Mouse (Mus musculus) layer of hippocampus, postnatal 36 days (tissue): ENCODE data around the gene Zfyve28. TPM values are rescaled to one million over a fixed set of nuclear protein-coding genes. Genes with fewer than 3 reads are reported as not detected.

Experiments
- DNase-seq, 2 experiments: peaks; one replicate each; pipeline ENCODE4 v3.0.0; 2022
- total RNA-seq, 2 experiments: library from RNA; stranded (reverse); gene quantifications; 2 replicates each; pipeline ENCODE4 v1.2.3; 2021

Gene Zfyve28
- total RNA-seq, 2 experiments from 2014 or later, result 32.0 to 33.1 TPM

- DNase-seq, result no peak
Measured at GRCm38 (mm10) chr5:34249132-34249531, 39.1 kb downstream of the Zfyve28 start.

GRCm38 (mm10) chr5:34246443-34246842, 41.8 kb downstream of the Zfyve28 start:
- DNase-seq, result no peak

- DNase-seq, result no peak
Measured at GRCm38 (mm10) chr5:34243062-34243461, 45.2 kb downstream of the Zfyve28 start.

GRCm38 (mm10) chr5:34242224-34242963, 45.9 kb downstream of the Zfyve28 start:
- DNase-seq, result peak; percentile 61 to 62

- no peak for DNase-seq
Measured at GRCm38 (mm10) chr5:34238444-34238843, 49.8 kb downstream of the Zfyve28 start.

- DNase-seq, result no peak
Measured at GRCm38 (mm10) chr5:34235898-34236420, 52.3 kb downstream of the Zfyve28 start.

- DNase-seq, result no peak
Measured at GRCm38 (mm10) chr5:34235056-34235455, 53.2 kb downstream of the Zfyve28 start.

- DNase-seq, result no peak
Measured at GRCm38 (mm10) chr5:34233221-34233515, 55.1 kb downstream of the Zfyve28 start.

GRCm38 (mm10) chr5:34232481-34233220, 55.6 kb downstream of the Zfyve28 start:
- no peak for DNase-seq

- DNase-seq, result no peak
Measured at GRCm38 (mm10) chr5:34231901-34232300, 56.3 kb downstream of the Zfyve28 start.

GRCm38 (mm10) chr5:34230599-34231485, 57.4 kb downstream of the Zfyve28 start:
- no peak for DNase-seq

- no peak for DNase-seq
Measured at GRCm38 (mm10) chr5:34229503-34229902, 58.7 kb downstream of the Zfyve28 start.

- no peak for DNase-seq
Measured at GRCm38 (mm10) chr5:34225516-34225915, 62.7 kb downstream of the Zfyve28 start.

- DNase-seq, result no peak
Measured at GRCm38 (mm10) chr5:34224515-34224914, 63.7 kb downstream of the Zfyve28 start.

- no peak for DNase-seq
Measured at GRCm38 (mm10) chr5:34220001-34220400, 68.2 kb downstream of the Zfyve28 start.

GRCm38 (mm10) chr5:34218672-34219071, 69.6 kb downstream of the Zfyve28 start:
- DNase-seq, result no peak

GRCm38 (mm10) chr5:34217756-34218155, 70.5 kb downstream of the Zfyve28 start:
- DNase-seq, result no peak

GRCm38 (mm10) chr5:34216025-34216424, 72.2 kb downstream of the Zfyve28 start:
- no peak for DNase-seq

- DNase-seq, result no peak
Measured at GRCm38 (mm10) chr5:34213659-34214058, 74.6 kb downstream of the Zfyve28 start.

- DNase-seq, result peak; percentile 68 to 70
Measured at GRCm38 (mm10) chr5:34210279-34210678, 78.0 kb downstream of the Zfyve28 start.

GRCm38 (mm10) chr5:34207503-34207902, 80.7 kb downstream of the Zfyve28 start:
- no peak for DNase-seq

- no peak for DNase-seq
Measured at GRCm38 (mm10) chr5:34205788-34206187, 82.5 kb downstream of the Zfyve28 start.

GRCm38 (mm10) chr5:34204911-34205310, 83.3 kb downstream of the Zfyve28 start:
- no peak for DNase-seq
